Comparison of ENCODE assay signal across 1 mouse cellular context in genomic region chr2:131089634-131090033, GRCm38 (mm10).
A peak's percentile ranks its signal among the peaks of the same experiment; 100 is the strongest.
TF ChIP-seq lines count a peak whose summit lies in the region.

No protein-coding gene starts in this region.

TF ChIP-seq in MEL, 35 proteins besides CTCF, POLR2A, EP300 and RAD21:
- TF ChIP-seq MAFK (IDR thresholded peaks at IDR 0.05; ENCODE audit: borderline replicate concordance, low read depth, low read length): no peak
- peak; percentile 32; the same call in 1 of the 2 replicates for TF ChIP-seq ETS1 (IDR thresholded peaks at IDR 0.05; ENCODE audit: low read depth, low read length)
